Mouse (Mus musculus): ENCODE results near the gene Cnn2.
A peak's percentile ranks its signal among the peaks of the same experiment; 100 is the strongest.

Cnn2 gene

GRCm38 (mm10) chr10:80018739-80019297 is 30.4 kb downstream of the Cnn2 start:
- no peak for ATAC-seq (ENCODE audit: low TSS enrichment)

- ATAC-seq (ENCODE audit: low TSS enrichment) = no peak
These were observed 31.2 kb downstream of the Cnn2 start for GRCm38 (mm10) chr10:80019471-80020131.

- no peak for ATAC-seq (ENCODE audit: low TSS enrichment)
These were observed 31.8 kb downstream of the Cnn2 start for GRCm38 (mm10) chr10:80020191-80020590.

- no peak for ATAC-seq (ENCODE audit: low TSS enrichment)
These were observed 32.4 kb downstream of the Cnn2 start for GRCm38 (mm10) chr10:80020603-80021319.

GRCm38 (mm10) chr10:80021320-80021641 is 32.9 kb downstream of the Cnn2 start:
- ATAC-seq (ENCODE audit: low TSS enrichment) = no peak

GRCm38 (mm10) chr10:80022164-80022563 is 33.8 kb downstream of the Cnn2 start:
- ATAC-seq (ENCODE audit: low TSS enrichment) = no peak

GRCm38 (mm10) chr10:80022806-80023205 is 34.4 kb downstream of the Cnn2 start:
- no peak for ATAC-seq (ENCODE audit: low TSS enrichment)

- ATAC-seq (ENCODE audit: low TSS enrichment) = no peak
These were observed 35.4 kb downstream of the Cnn2 start for GRCm38 (mm10) chr10:80023758-80024157.

- ATAC-seq (ENCODE audit: low TSS enrichment) = no peak
These were observed 36.1 kb downstream of the Cnn2 start for GRCm38 (mm10) chr10:80024229-80025043.

GRCm38 (mm10) chr10:80025044-80025347 is 36.6 kb downstream of the Cnn2 start:
- no peak for ATAC-seq (ENCODE audit: low TSS enrichment)

GRCm38 (mm10) chr10:80025463-80025862 is 37.1 kb downstream of the Cnn2 start:
- ATAC-seq (ENCODE audit: low TSS enrichment) = no peak

GRCm38 (mm10) chr10:80025889-80026288 is 37.5 kb downstream of the Cnn2 start:
- ATAC-seq (ENCODE audit: low TSS enrichment) = no peak

- no peak for ATAC-seq (ENCODE audit: low TSS enrichment)
These were observed 39.5 kb downstream of the Cnn2 start for GRCm38 (mm10) chr10:80027681-80028520.

GRCm38 (mm10) chr10:80028521-80028846 is 40.1 kb downstream of the Cnn2 start:
- no peak for ATAC-seq (ENCODE audit: low TSS enrichment)

GRCm38 (mm10) chr10:80030191-80030590 is 41.8 kb downstream of the Cnn2 start:
- ATAC-seq (ENCODE audit: low TSS enrichment) = no peak

GRCm38 (mm10) chr10:80030736-80031135 is 42.4 kb downstream of the Cnn2 start:
- ATAC-seq (ENCODE audit: low TSS enrichment) = no peak

- no peak for ATAC-seq (ENCODE audit: low TSS enrichment)
These were observed 44.6 kb downstream of the Cnn2 start for GRCm38 (mm10) chr10:80032799-80033480.

- ATAC-seq (ENCODE audit: low TSS enrichment) = peak; percentile 60; the same call in 1 of the 2 replicates
These were observed 45.4 kb downstream of the Cnn2 start for GRCm38 (mm10) chr10:80033511-80034391.

GRCm38 (mm10) chr10:80035148-80035547 is 46.8 kb downstream of the Cnn2 start:
- ATAC-seq (ENCODE audit: low TSS enrichment) = no peak

GRCm38 (mm10) chr10:80035686-80036085 is 47.3 kb downstream of the Cnn2 start:
- no peak for ATAC-seq (ENCODE audit: low TSS enrichment)
